Mouse (Mus musculus): Measurements from ENCODE around the gene Pcsk5. TPM values are rescaled to one million over a fixed set of nuclear protein-coding genes. Genes with fewer than 3 reads are reported as not detected.

Pcsk5 gene
- polyA plus RNA-seq, 1 experiment: 5.1 TPM

GRCm38 (mm10) chr19:17572315-17572714 is 265.1 kb downstream of the Pcsk5 start:
- no peak for DNase-seq (ENCODE audit: low spot score)

GRCm38 (mm10) chr19:17570936-17571335 is 266.5 kb downstream of the Pcsk5 start:
- no peak for DNase-seq (ENCODE audit: low spot score)

GRCm38 (mm10) chr19:17567264-17567663 is 270.2 kb downstream of the Pcsk5 start:
- DNase-seq (ENCODE audit: low spot score): no peak

- DNase-seq (ENCODE audit: low spot score): no peak
Observed at GRCm38 (mm10) chr19:17566097-17566496, 271.3 kb downstream of the Pcsk5 start.

- no peak for DNase-seq (ENCODE audit: low spot score)
Observed at GRCm38 (mm10) chr19:17558764-17559163, 278.7 kb downstream of the Pcsk5 start.

GRCm38 (mm10) chr19:17555159-17555558 is 282.3 kb downstream of the Pcsk5 start:
- no peak for DNase-seq (ENCODE audit: low spot score)

GRCm38 (mm10) chr19:17554571-17554970 is 282.9 kb downstream of the Pcsk5 start:
- DNase-seq (ENCODE audit: low spot score): no peak

GRCm38 (mm10) chr19:17553396-17554100 is 283.9 kb downstream of the Pcsk5 start:
- no peak for DNase-seq (ENCODE audit: low spot score)

- no peak for DNase-seq (ENCODE audit: low spot score)
Observed at GRCm38 (mm10) chr19:17528746-17529532, 308.5 kb downstream of the Pcsk5 start.

- no peak for DNase-seq (ENCODE audit: low spot score)
Observed at GRCm38 (mm10) chr19:17525558-17525957, 311.9 kb downstream of the Pcsk5 start.

- no peak for DNase-seq (ENCODE audit: low spot score)
Observed at GRCm38 (mm10) chr19:17514456-17514855, 323.0 kb downstream of the Pcsk5 start.

GRCm38 (mm10) chr19:17511283-17511682 is 326.1 kb downstream of the Pcsk5 start:
- DNase-seq (ENCODE audit: low spot score): no peak

- no peak for DNase-seq (ENCODE audit: low spot score)
Observed at GRCm38 (mm10) chr19:17504212-17504611, 333.2 kb downstream of the Pcsk5 start.

- no peak for DNase-seq (ENCODE audit: low spot score)
Observed at GRCm38 (mm10) chr19:17498586-17499235, 338.7 kb downstream of the Pcsk5 start.

- no peak for DNase-seq (ENCODE audit: low spot score)
Observed at GRCm38 (mm10) chr19:17496131-17496530, 341.3 kb downstream of the Pcsk5 start.

GRCm38 (mm10) chr19:17491822-17492544 is 345.4 kb downstream of the Pcsk5 start:
- no peak for DNase-seq (ENCODE audit: low spot score)

- no peak for DNase-seq (ENCODE audit: low spot score)
Observed at GRCm38 (mm10) chr19:17491322-17491721, 346.1 kb downstream of the Pcsk5 start.

- DNase-seq (ENCODE audit: low spot score): no peak
Observed at GRCm38 (mm10) chr19:17489866-17490141, 347.6 kb downstream of the Pcsk5 start.

- DNase-seq (ENCODE audit: low spot score): no peak
Observed at GRCm38 (mm10) chr19:17489041-17489865, 348.2 kb downstream of the Pcsk5 start.

- no peak for DNase-seq (ENCODE audit: low spot score)
Observed at GRCm38 (mm10) chr19:17482126-17482790, 355.2 kb downstream of the Pcsk5 start.

GRCm38 (mm10) chr19:17479471-17479870 is 358.0 kb downstream of the Pcsk5 start:
- DNase-seq (ENCODE audit: low spot score): no peak
